9 mouse cellular contexts compared by ENCODE assay signal in the genomic region with DNA sequence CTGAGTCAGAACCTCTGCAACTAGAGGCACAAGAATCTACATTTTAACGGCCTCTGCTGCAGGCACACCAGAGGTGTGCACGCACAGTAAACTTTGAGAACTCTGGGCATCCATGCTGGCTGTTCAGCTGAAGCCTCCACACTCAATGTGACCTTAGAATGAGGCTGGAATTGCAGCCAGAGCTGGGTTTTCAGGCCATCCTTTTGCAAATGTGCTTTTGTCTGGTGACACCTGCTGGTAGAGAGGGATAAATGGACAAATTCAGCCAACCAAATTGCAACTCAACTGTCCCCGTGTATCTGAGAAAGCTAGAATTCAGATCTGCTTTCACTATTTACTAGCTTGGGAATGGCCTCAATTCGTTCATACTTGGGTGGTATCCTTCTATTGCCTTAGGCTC. TPM values are rescaled to one million over a fixed set of nuclear protein-coding genes. Genes with fewer than 3 reads are reported as not detected.
DNase-seq lines count a peak whose midpoint lies in the region; ATAC-seq and TF ChIP-seq lines count a peak whose summit lies in the region.
"Had no signal": no experiment of that assay in that cellular context is flagged by ENCODE, and none has a peak within 500 bp of the region (broad histone marks: within the 10 kb centered on the region; RNA-seq: fewer than 3 reads in every experiment).

No protein-coding gene starts in this region.

- peaks cover 20% of the 10 kb centered on the region for H3K4me1 ChIP-seq in E14TG2a.4 (replicated peaks; ENCODE audit: low read depth, low read length)
- peaks cover 15% of the 10 kb centered on the region for H3K4me1 ChIP-seq in liver, postnatal 0 days (ENCODE audit: insufficient read depth)

- no peak overlapping the region for H3K9ac ChIP-seq in liver, postnatal 0 days (replicated peaks)
- H3K9ac ChIP-seq: liver, embryonic 13.5 days had no signal

- no peaks in the 10 kb centered on the region for H3K9me3 ChIP-seq in E14TG2a.4 (ENCODE audit: low read length)
- H3K9me3 ChIP-seq in liver, postnatal 0 days (ENCODE audit: low read length) = no peaks in the 10 kb centered on the region
- H3K9me3 ChIP-seq: liver, embryonic 13.5 days had no signal

- no peaks in the 10 kb centered on the region for H3K36me3 ChIP-seq in E14TG2a.4 (ENCODE audit: insufficient read depth, low read length)
- no peaks in the 10 kb centered on the region for H3K36me3 ChIP-seq in liver, postnatal 0 days (replicated peaks; ENCODE audit: insufficient read depth, low read length)
- H3K36me3 ChIP-seq: liver, embryonic 13.5 days had no signal

- peak overlapping the region; percentile 64; the same call in 1 of the 2 replicates for H3K27ac ChIP-seq in liver, postnatal 0 days (ENCODE audit: low read depth)

- DNase-seq in ZHBTc4 (ENCODE audit: low read depth, low spot score) = peak; percentile 78
- DNase-seq in gastrocnemius, postnatal 25 days = peak; percentile 49
- peak; percentile 68 to 72 for DNase-seq in kidney, postnatal 25 days
- peak; percentile 29 for DNase-seq in liver, postnatal 0 days
- DNase-seq in ovary, postnatal 14 days (ENCODE audit: low spot score) = peak; percentile 49
- DNase-seq: liver, embryonic 13.5 days had no signal

- WGBS in liver, postnatal 0 days (ENCODE audit: insufficient replicate concordance) = 22% methylated on average over 4 of the region's 4 CpGs

- no peak overlapping the region for H3K4me3 ChIP-seq in E14TG2a.4 (replicated peaks; ENCODE audit: low read length)
- no peak overlapping the region for H3K4me3 ChIP-seq in liver, postnatal 0 days (ENCODE audit: low read depth, low read length)
- H3K4me3 ChIP-seq: liver, embryonic 13.5 days had no signal

- H3K4me2 ChIP-seq in liver, postnatal 0 days (ENCODE audit: low read depth, low read length) = no peak overlapping the region
- H3K4me2 ChIP-seq: liver, embryonic 13.5 days had no signal

- H3K27me3 ChIP-seq in E14TG2a.4 (ENCODE audit: insufficient read depth, low read length) = peaks cover 6% of the 10 kb centered on the region; the same call in 1 of the 2 replicates
- no peaks in the 10 kb centered on the region for H3K27me3 ChIP-seq in liver, postnatal 0 days (ENCODE audit: insufficient read depth, low read length)
- H3K27me3 ChIP-seq: liver, embryonic 13.5 days had no signal

- TF ChIP-seq EP300 in liver, postnatal 0 days (IDR thresholded peaks at IDR 0.05; ENCODE audit: low read depth) = no peak

- peak; percentile 75 for ATAC-seq in common myeloid progenitor, adult 5-6 weeks (replicated peaks; ENCODE audit: low read depth, poor library complexity, severe bottlenecking)
- no peak for ATAC-seq in liver, postnatal 0 days
- no peak; the same call in 1 of the 2 replicates for ATAC-seq in monocyte, adult 5-6 weeks (replicated peaks; ENCODE audit: insufficient number of reproducible peaks, low FRiP score, low TSS enrichment, poor library complexity, severe bottlenecking)

- peak; percentile 54 for TF ChIP-seq CTCF in E14TG2a.4 (conservative IDR thresholded peaks at IDR 0.05; ENCODE audit: low read length)
- peak; percentile 87 for TF ChIP-seq CTCF in liver, postnatal 0 days (IDR thresholded peaks at IDR 0.05; ENCODE audit: low read depth)

RNA-seq across cellular contexts. Expression of a gene that starts 37.1 kb away (rescaled TPM):
- total RNA-seq in common myeloid progenitor, adult 5-6 weeks (2017) = 5.8 and 7.1 TPM in 2 replicates
- total RNA-seq in gastrocnemius, postnatal 25 days (2021) = 10 to 100 TPM; 14.0 to 16.4 TPM
- polyA plus RNA-seq in liver, postnatal 0 days (2015; fragmentation: Nextera tagmentation; extraction: Ambion mirVana) = 0.96 and 0.97 TPM in 2 replicates
- total RNA-seq in monocyte, adult 5-6 weeks (2017) = 0.19 to 2.6 TPM (median 1.7 TPM) in 3 replicates
